Mouse (Mus musculus): ENCODE measurements at regions not wholly inside any gene's neighbourhood (a gene's known extent, or its start where the extent isn't known, plus 50 kb on each side); places are given as distances from the start of the nearest gene placed in this dataset.

GRCm38 (mm10) chr6:107394611-107395010 lies 135.0 kb upstream of the Lrrn1 start:
- no peak overlapping the region for H3K27ac ChIP-seq
- 63% methylated on average over 2 of the region's 2 CpGs for WGBS
- H3K9ac ChIP-seq: no peak overlapping the region
- no peaks in the 10 kb centered on the region for H3K9me3 ChIP-seq
- no peak for ATAC-seq (ENCODE audit: insufficient read depth, low FRiP score, low read depth)
- no peak overlapping the region for H3K4me2 ChIP-seq
- H3K27me3 ChIP-seq (replicated peaks): no peaks in the 10 kb centered on the region
- no peaks in the 10 kb centered on the region for H3K36me3 ChIP-seq
- H3K4me1 ChIP-seq: no peaks in the 10 kb centered on the region
- no peak overlapping the region for H3K4me3 ChIP-seq (replicated peaks)

DNA sequence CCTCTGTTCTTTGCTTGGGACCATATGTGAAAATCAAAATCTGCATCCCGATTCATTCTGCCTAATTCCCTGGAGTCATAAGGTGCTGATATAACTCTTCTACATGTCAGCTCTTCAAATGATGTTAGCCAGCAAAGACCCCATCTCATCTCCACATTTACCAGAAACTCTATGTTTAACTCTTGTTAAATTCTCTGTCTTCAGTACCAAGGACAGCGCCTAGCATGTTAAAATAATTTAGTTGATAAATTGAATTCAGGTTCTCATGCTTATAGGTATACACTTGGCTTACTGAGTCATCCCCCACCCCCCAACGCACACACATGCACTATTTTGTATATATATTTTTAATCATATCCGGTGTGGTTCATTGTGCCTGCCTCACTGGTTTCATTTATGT lies 113.8 kb upstream of the Lrrn1 start:
- Histone ChIP-seq H3K27me3 (replicated peaks) (no peaks in the 10 kb centered on the region), H3K4me3 (replicated peaks) (no peak overlapping the region), H3K27ac (no peak overlapping the region), H3K4me1 (no peaks in the 10 kb centered on the region), H3K4me2 (no peak overlapping the region), H3K36me3 (no peaks in the 10 kb centered on the region), H3K9ac (no peak overlapping the region), H3K9me3 (no peaks in the 10 kb centered on the region)
- 64% methylated on average over 4 of the region's 4 CpGs for WGBS
- ATAC-seq (ENCODE audit: insufficient read depth, low FRiP score, low read depth): no peak

GRCm38 (mm10) chr6:107422091-107422490 lies 107.5 kb upstream of the Lrrn1 start:
- Histone ChIP-seq H3K9me3 (no peaks in the 10 kb centered on the region), H3K4me1 (no peaks in the 10 kb centered on the region), H3K27me3 (replicated peaks) (no peaks in the 10 kb centered on the region), H3K4me2 (no peak overlapping the region), H3K4me3 (replicated peaks) (no peak overlapping the region), H3K36me3 (no peaks in the 10 kb centered on the region), H3K9ac (no peak overlapping the region), H3K27ac (no peak overlapping the region)
- 43% methylated on average over 3 of the region's 3 CpGs for WGBS
- ATAC-seq (ENCODE audit: insufficient read depth, low FRiP score, low read depth): no peak

- Histone ChIP-seq H3K9ac (no peak overlapping the region), H3K4me2 (no peak overlapping the region), H3K9me3 (no peaks in the 10 kb centered on the region), H3K4me3 (replicated peaks) (no peak overlapping the region), H3K27ac (no peak overlapping the region), H3K36me3 (no peaks in the 10 kb centered on the region), H3K4me1 (no peaks in the 10 kb centered on the region), H3K27me3 (replicated peaks) (no peaks in the 10 kb centered on the region)
- ATAC-seq (ENCODE audit: insufficient read depth, low FRiP score, low read depth): no peak
- 87% methylated on average over 3 of the region's 3 CpGs for WGBS
Observed at GRCm38 (mm10) chr6:107426529-107426928, 103.0 kb upstream of the Lrrn1 start.

GRCm38 (mm10) chr6:107431033-107431432 lies 98.5 kb upstream of the Lrrn1 start:
- WGBS: 67% methylated on average over 4 of the region's 4 CpGs
- Histone ChIP-seq H3K4me2 (no peak overlapping the region), H3K27ac (no peak overlapping the region), H3K9ac (no peak overlapping the region), H3K36me3 (no peaks in the 10 kb centered on the region), H3K27me3 (replicated peaks) (no peaks in the 10 kb centered on the region), H3K4me3 (replicated peaks) (no peak overlapping the region), H3K4me1 (no peaks in the 10 kb centered on the region), H3K9me3 (no peaks in the 10 kb centered on the region)
- no peak for ATAC-seq (ENCODE audit: insufficient read depth, low FRiP score, low read depth)

DNA sequence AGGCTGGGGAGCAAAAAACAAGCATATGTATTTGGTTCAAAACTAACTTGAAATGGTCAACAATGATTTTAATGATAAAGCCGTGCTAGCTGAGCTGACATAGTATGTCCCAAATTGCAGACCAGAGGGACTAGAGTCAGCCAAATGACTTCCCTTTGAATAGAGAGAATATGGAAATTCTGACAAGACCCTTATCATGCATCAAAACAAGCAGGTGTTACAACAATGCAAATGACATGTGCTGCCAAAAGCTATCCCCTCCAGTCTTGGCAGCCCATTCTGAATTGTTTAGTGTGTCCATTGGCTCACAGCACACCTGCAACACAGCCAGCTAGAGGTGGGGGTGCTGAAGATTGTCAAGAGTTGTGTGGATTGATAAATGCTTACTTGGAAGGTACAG lies 87.5 kb upstream of the Lrrn1 start:
- H3K4me1 ChIP-seq: no peaks in the 10 kb centered on the region
- H3K27me3 ChIP-seq (replicated peaks): no peaks in the 10 kb centered on the region

DNA sequence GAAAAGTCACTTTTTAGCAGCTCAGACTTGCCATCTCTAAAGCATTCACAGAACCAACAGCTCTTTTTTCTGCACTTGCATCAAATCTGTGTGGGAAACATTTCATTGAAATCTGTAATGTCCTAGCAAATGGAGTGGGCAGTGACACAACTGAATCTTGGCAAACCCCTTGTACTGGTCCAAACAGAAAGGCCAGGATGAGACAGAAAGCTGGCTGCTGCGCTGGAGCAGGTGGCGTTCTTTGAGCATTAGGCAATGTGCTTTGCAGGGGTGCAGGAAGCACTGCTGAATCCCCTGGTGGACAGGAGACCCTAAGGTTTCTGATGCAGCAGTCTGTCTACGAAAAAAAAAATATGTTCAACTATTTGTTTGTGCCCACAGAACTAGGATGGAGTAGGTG lies 85.2 kb upstream of the Lrrn1 start:
- no peak overlapping the region for H3K27ac ChIP-seq
- H3K9ac ChIP-seq: no peak overlapping the region
- no peak for ATAC-seq (ENCODE audit: insufficient read depth, low FRiP score, low read depth)
- no peaks in the 10 kb centered on the region for H3K27me3 ChIP-seq (replicated peaks)
- no peaks in the 10 kb centered on the region for H3K36me3 ChIP-seq
- H3K4me3 ChIP-seq (replicated peaks): no peak overlapping the region
- 81% methylated on average over 3 of the region's 3 CpGs for WGBS
- H3K4me1 ChIP-seq: no peaks in the 10 kb centered on the region
- no peaks in the 10 kb centered on the region for H3K9me3 ChIP-seq
- no peak overlapping the region for H3K4me2 ChIP-seq

More for the DNA sequence above, 87.5 kb upstream of the Lrrn1 start:
- Histone ChIP-seq H3K36me3 (no peaks in the 10 kb centered on the region), H3K9me3 (no peaks in the 10 kb centered on the region), H3K9ac (no peak overlapping the region), H3K4me3 (replicated peaks) (no peak overlapping the region), H3K4me2 (no peak overlapping the region), H3K27ac (no peak overlapping the region)
- no peak for ATAC-seq (ENCODE audit: insufficient read depth, low FRiP score, low read depth)
- 76% methylated on average over 1 of the region's 1 CpGs for WGBS

DNA sequence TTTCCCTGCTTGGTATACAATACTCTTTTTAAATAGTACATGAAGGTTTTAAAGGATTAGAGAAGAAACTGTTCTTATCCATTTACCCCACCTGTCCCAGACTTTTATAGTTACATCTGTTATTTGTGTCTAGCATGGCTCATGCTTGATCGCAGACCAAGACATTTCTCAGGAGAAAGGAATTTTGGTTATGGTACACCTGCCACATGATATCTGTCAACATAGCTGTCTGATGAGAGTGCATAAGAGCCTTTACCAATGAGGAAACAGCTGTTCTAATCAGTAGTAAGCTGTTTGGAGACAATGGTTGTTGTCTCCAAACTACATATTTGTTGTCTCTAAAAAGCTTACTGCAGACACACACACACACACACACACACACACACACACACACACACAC lies 70.3 kb upstream of the Lrrn1 start:
- Histone ChIP-seq H3K4me3 (replicated peaks) (no peak overlapping the region), H3K9ac (no peak overlapping the region), H3K4me2 (no peak overlapping the region), H3K9me3 (no peaks in the 10 kb centered on the region), H3K27me3 (replicated peaks) (no peaks in the 10 kb centered on the region), H3K27ac (no peak overlapping the region), H3K4me1 (no peaks in the 10 kb centered on the region), H3K36me3 (no peaks in the 10 kb centered on the region)
- no peak for ATAC-seq (ENCODE audit: insufficient read depth, low FRiP score, low read depth)
- WGBS: 83% methylated on average over 1 of the region's 1 CpGs

DNA sequence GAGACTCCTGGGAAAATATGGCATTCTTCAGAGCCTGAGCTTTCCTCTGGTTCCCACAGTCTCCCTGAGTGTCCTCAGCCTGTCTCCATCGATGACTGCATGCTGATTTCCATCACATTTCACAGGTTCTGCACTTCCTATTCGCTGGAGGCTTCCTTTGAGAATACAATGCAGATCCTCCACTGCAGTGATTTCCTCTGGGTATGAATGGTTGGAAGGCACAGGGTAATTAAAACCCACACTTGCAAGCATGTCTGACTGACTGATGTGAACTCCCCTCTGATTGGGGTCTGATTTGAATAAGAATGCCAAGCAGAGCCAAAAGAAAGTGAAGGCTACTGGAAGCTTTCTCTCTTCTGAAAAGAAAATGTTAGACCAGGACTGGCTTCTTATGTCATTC lies 67.1 kb upstream of the Lrrn1 start:
- no peaks in the 10 kb centered on the region for H3K4me1 ChIP-seq
- H3K9ac ChIP-seq: no peak overlapping the region
- ATAC-seq (ENCODE audit: insufficient read depth, low FRiP score, low read depth): no peak
- no peaks in the 10 kb centered on the region for H3K9me3 ChIP-seq
- H3K4me3 ChIP-seq (replicated peaks): no peak overlapping the region
- 45% methylated on average over 2 of the region's 2 CpGs for WGBS
- H3K4me2 ChIP-seq: no peak overlapping the region
- H3K27ac ChIP-seq: no peak overlapping the region
- no peaks in the 10 kb centered on the region for H3K36me3 ChIP-seq
- no peaks in the 10 kb centered on the region for H3K27me3 ChIP-seq (replicated peaks)

DNA sequence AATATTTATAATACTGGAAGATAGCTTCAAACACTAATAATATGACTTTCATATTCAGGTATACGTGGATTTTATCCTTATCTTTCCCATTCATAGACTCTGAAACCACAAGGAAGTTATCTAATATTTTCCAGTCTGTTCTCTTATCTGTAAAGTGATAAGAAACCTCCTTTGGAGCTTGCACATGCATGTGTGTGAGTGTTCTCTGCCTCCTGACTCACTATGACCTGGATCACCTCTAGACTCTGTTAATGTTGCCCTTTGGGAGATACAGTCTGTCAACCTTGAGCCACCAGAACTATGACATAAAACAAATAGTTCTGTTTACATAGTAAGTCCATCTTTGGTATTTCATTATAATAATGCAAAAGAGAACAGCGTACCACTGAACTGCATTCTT lies 56.2 kb upstream of the Lrrn1 start:
- Histone ChIP-seq H3K4me3 (replicated peaks) (no peak overlapping the region), H3K9me3 (no peaks in the 10 kb centered on the region), H3K4me2 (no peak overlapping the region), H3K36me3 (no peaks in the 10 kb centered on the region), H3K27ac (no peak overlapping the region), H3K27me3 (replicated peaks) (no peaks in the 10 kb centered on the region), H3K4me1 (no peaks in the 10 kb centered on the region), H3K9ac (no peak overlapping the region)
- no peak for ATAC-seq (ENCODE audit: insufficient read depth, low FRiP score, low read depth)
- 46% methylated on average over 2 of the region's 2 CpGs for WGBS

DNA sequence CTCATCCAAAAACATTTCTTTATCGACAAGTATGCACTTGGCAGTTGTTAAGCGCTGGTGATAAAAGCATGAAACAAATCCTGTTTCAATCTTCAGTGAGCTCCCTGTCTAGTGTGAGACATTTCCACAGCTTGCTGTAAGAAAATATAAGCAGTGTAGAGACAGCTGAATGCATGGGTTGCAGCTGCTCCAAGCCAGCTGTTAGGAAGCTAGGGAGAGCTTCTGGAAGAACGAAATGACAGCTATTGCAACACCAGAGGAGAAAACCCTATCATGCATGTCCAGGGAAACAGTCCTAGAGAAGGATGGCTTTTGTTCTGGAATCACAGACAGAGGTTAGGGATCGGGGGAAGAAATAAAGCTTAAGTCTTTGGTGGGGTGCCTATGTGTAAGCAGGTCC lies 55.4 kb upstream of the Lrrn1 start:
- Histone ChIP-seq H3K4me1 (no peaks in the 10 kb centered on the region), H3K4me3 (replicated peaks) (no peak overlapping the region), H3K27ac (no peak overlapping the region), H3K9me3 (no peaks in the 10 kb centered on the region), H3K36me3 (no peaks in the 10 kb centered on the region), H3K27me3 (replicated peaks) (no peaks in the 10 kb centered on the region), H3K4me2 (no peak overlapping the region), H3K9ac (no peak overlapping the region)
- 54% methylated on average over 4 of the region's 4 CpGs for WGBS
- no peak for ATAC-seq (ENCODE audit: insufficient read depth, low FRiP score, low read depth)

Data from stomach, embryonic 15.5 days (tissue).